ENCODE assay signal across 10 mouse cellular contexts in the genomic region with DNA sequence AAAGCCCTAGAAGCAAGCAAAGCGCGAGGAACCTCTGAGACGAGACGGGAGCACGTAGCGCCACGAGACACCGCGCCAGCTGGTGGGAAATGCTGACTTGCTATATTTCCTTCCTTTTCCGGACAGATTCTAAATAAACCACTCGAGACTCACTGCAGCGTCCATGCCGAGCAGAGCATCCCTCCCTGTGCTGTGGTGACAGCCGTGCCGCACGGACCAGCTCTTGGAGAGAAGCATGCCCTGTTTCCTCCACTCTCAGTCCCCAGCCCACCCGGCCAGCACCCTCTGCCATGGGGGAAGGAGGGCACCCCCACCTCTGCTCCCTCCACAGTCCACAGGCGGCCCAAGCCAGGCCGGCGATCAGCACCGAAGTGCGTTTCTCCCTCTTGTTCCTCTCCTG. TPM values are rescaled to one million over a fixed set of nuclear protein-coding genes. Genes with fewer than 3 reads are reported as not detected.
A peak's percentile ranks its signal among the peaks of the same experiment; 100 is the strongest.
DNase-seq lines count a peak whose midpoint lies in the region; ATAC-seq and TF ChIP-seq lines count a peak whose summit lies in the region.
"Had no signal": no experiment of that assay in that cellular context is flagged by ENCODE, and none has a peak within 500 bp of the region (broad histone marks: within the 10 kb centered on the region; RNA-seq: fewer than 3 reads in every experiment).

No protein-coding gene starts in this region.

- WGBS in intestine, embryonic 16.5 days: 62% methylated on average over 22 of the region's 22 CpGs

- no peaks in the 10 kb centered on the region for H3K9me3 ChIP-seq in erythroblast, embryonic 14.5 days (ENCODE audit: control insufficient read depth, low read length)
- H3K9me3 ChIP-seq in ES-E14 (ENCODE audit: control insufficient read depth, insufficient read depth, low read depth, low read length): no peaks in the 10 kb centered on the region
- no peaks in the 10 kb centered on the region for H3K9me3 ChIP-seq in intestine, embryonic 16.5 days (ENCODE audit: control insufficient read depth, low read length)

- H3K4me1 ChIP-seq in erythroblast, embryonic 14.5 days (ENCODE audit: control insufficient read depth): peaks cover 98% of the 10 kb centered on the region
- H3K4me1 ChIP-seq in ES-E14 (ENCODE audit: control insufficient read depth in 2 of 2, insufficient read depth in 2 of 2, low read length in 2 of 2, poor library complexity in 1 of 2): peaks cover 0 to 3% of the 10 kb centered on the region in 2 experiments; a peak in 1 of 4 replicates
- peaks cover 3% of the 10 kb centered on the region; the same call in 1 of the 2 replicates for H3K4me1 ChIP-seq in intestine, embryonic 16.5 days (ENCODE audit: control insufficient read depth, insufficient read depth, low read length)

- H3K27ac ChIP-seq in ES-E14 (ENCODE audit: insufficient read depth, low read depth, low read length, poor library complexity, severe bottlenecking): no peak overlapping the region
- no peak overlapping the region for H3K27ac ChIP-seq in intestine, embryonic 16.5 days (ENCODE audit: low read length)

- H3K27me3 ChIP-seq in erythroblast, embryonic 14.5 days (ENCODE audit: control insufficient read depth): no peaks in the 10 kb centered on the region
- H3K27me3 ChIP-seq in intestine, embryonic 16.5 days (replicated peaks; ENCODE audit: control insufficient read depth, insufficient read depth, low read length): no peaks in the 10 kb centered on the region; the same call in 1 of the 2 replicates

- no peak for ATAC-seq in erythroblast, adult 5-6 weeks (replicated peaks; ENCODE audit: low FRiP score, poor library complexity, severe bottlenecking)
- ATAC-seq in intestine, embryonic 16.5 days: peak; percentile 50

- in situ Hi-C loops in ES-E14 (cut with MboI; ENCODE audit: low sequenced_read_pairs in 2 of 2, unreplicated experiment in 2 of 2): loop anchor here in 1 of 2 experiments (10.0 kb wide), 1 partner anchor 58 kb away; no protein-coding TSS in a partner anchor

- peaks cover 93% of the 10 kb centered on the region for H3K36me3 ChIP-seq in erythroblast, embryonic 14.5 days (ENCODE audit: control insufficient read depth)
- no peaks in the 10 kb centered on the region for H3K36me3 ChIP-seq in ES-E14 (ENCODE audit: control insufficient read depth, insufficient read depth, low read length, poor library complexity, severe bottlenecking)
- no peaks in the 10 kb centered on the region for H3K36me3 ChIP-seq in intestine, embryonic 16.5 days (ENCODE audit: control insufficient read depth, insufficient read depth, low read length)

- peak overlapping the region; percentile 55 for H3K4me3 ChIP-seq in erythroblast, embryonic 14.5 days (replicated peaks)
- H3K4me3 ChIP-seq in ES-E14 (ENCODE audit: insufficient read depth in 1 of 2, low read depth in 1 of 2, low read length in 2 of 2, poor library complexity in 1 of 2, severe bottlenecking in 1 of 2): no peak overlapping the region
- H3K4me3 ChIP-seq in intestine, embryonic 16.5 days (ENCODE audit: low read length): peak overlapping the region; percentile 16; the same call in 1 of the 2 replicates

- peak overlapping the region; percentile 46 for H3K4me2 ChIP-seq in intestine, embryonic 16.5 days (ENCODE audit: low read depth, low read length)

- no peak overlapping the region for H3K9ac ChIP-seq in ES-E14 (ENCODE audit: insufficient read depth, low read depth, low read length, poor library complexity, severe bottlenecking)
- peak overlapping the region; percentile 48 for H3K9ac ChIP-seq in intestine, embryonic 16.5 days (ENCODE audit: low read depth, low read length)

- DNase-seq in kidney, postnatal 4 days: peak; percentile 14 to 31
- DNase-seq in kidney, adult 8-10 months: no peak
- no peak for DNase-seq in ES-E14 (ENCODE audit: low read depth, low spot score)
- DNase-seq in ovary, postnatal 10 days (ENCODE audit: low spot score): no peak
- no peak for DNase-seq in layer of hippocampus, postnatal 10 days (ENCODE audit: low spot score in 2 of 2)
- DNase-seq: B cell, adult 2 months; left cerebral cortex, postnatal 4 days had no signal

TF ChIP-seq in ES-E14, 5 proteins besides CTCF, POLR2A, EP300 and RAD21:
- TF ChIP-seq ZNF384 (IDR thresholded peaks at IDR 0.05; ENCODE audit: low read depth, low read length) (no peak), MAFK (IDR thresholded peaks at IDR 0.05; ENCODE audit: insufficient read depth, low read depth, low read length) (peak; percentile 66; the same call in 1 of the 2 replicates)

RNA-seq across cellular contexts. Expression of a gene that starts 33.9 kb away (rescaled TPM):
- polyA plus RNA-seq in erythroblast, embryonic 14.5 days (2012): 192 and 204 TPM in 2 replicates
- total RNA-seq in erythroblast, adult 5-6 weeks (2015; ENCODE audit: low replicate concordance): 261 and 284 TPM in 2 replicates
- total RNA-seq in erythroblast, adult 5-6 weeks (2017; ENCODE audit: low replicate concordance): 799 and 1,028 TPM in 2 replicates
- 3.6 and 4.2 TPM in 2 replicates for total RNA-seq in ES-E14 (2012; rRNA removed)
- polyA plus RNA-seq in intestine, embryonic 16.5 days (2015; fragmentation: Nextera tagmentation; extraction: Ambion mirVana): 0.98 and 1.2 TPM in 2 replicates
- 10 to 100 TPM; 62.8 to 69.1 TPM for total RNA-seq in layer of hippocampus, postnatal 10 days (2021)

Comparison
In these comparisons a context has a peak if more than half of its experiments do, and no peak if none do; other contexts are left out.
1. DNase-seq: peak in kidney, postnatal 4 days (2 of 2); none in kidney, adult 8-10 months (0 of 2), ES-E14 (single experiment), ovary, postnatal 10 days (single experiment) and layer of hippocampus, postnatal 10 days (0 of 2).
2. H3K4me3 ChIP-seq: peak in erythroblast, embryonic 14.5 days (single experiment) and intestine, embryonic 16.5 days (single experiment); none in ES-E14 (0 of 2).
3. RNA of a gene that starts 33.9 kb away (total RNA-seq): 261 to 1,028 TPM in erythroblast, adult 5-6 weeks and 62.8 to 69.1 TPM in layer of hippocampus, postnatal 10 days; 3.6 to 4.2 TPM in ES-E14; every median in the first group is over 10 times any median in the second.